Mouse (Mus musculus): ENCODE measurements around the gene Nanos1. TPM values are rescaled to one million over a fixed set of nuclear protein-coding genes. Genes with fewer than 3 reads are reported as not detected.
A peak's percentile ranks its signal among the peaks of the same experiment; 100 is the strongest.

Nanos1 gene
- polyA plus RNA-seq (2014; fragmentation: Nextera tagmentation; extraction: Ambion mirVana) = 1.6 and 1.7 TPM in 2 replicates

DNA sequence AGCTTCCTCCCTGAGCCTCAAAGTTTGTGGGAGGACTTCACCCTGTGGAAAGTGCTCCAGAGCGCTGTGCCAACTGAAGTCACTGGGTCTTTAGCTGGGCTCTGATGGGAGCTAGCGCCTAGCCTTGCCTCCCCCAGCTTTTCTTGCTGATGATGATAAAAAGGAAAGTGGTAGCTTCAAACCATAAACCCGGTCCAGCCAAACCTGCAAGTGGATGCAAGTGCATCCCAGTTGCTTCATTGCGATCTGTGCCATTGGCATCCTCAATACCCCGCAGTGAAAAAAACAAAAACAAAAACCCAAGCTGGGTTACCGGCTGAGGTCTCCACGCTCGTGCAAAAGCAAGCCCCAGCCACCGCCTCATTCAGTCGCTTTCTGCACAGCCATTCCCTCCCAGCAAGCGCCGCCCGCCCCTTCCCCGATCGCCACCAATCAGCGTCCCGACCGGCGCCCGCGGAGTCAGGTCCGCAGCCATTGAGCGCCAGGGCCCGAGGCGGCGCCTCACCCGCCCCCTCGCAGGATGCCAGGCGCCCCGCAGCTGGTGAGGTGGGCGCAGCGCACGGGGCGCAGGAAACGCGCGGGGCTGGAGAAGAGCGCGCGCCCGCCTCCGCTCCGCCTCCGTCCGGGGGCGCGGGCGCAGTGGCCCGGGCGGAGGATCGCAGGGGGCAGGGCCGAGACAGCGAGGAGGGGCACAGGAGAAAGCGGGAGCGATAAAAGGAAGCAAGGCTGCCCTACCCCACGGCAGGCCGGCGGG, at the start of gene Nanos1:
TSS of gene Nanos1 (plus strand) at position 550 of the 754 bp plus-strand sequence.
- H3K27me3 ChIP-seq (ENCODE audit: insufficient read depth, low read length) = no peaks in the 10 kb centered on the region
- ATAC-seq (ENCODE audit: insufficient read depth) = peak; percentile 94
- DNase-seq = peak; percentile 93
- H3K27ac ChIP-seq (ENCODE audit: low read depth) = 0 out of 2 replicates have a peak within 1 kb of the TSS, but pooled peaks have one; percentile 24
- H3K9me3 ChIP-seq (ENCODE audit: low read depth, low read length) = no peaks in the 10 kb centered on the region
- TF ChIP-seq CTCF (IDR thresholded peaks at IDR 0.05; ENCODE audit: low read depth) = no peak
- peak within 1 kb of the TSS; percentile 72 for H3K4me3 ChIP-seq (ENCODE audit: low read depth, low read length)
- WGBS = under 1% methylated on average over 56 of the region's 58 CpGs
- peak within 1 kb of the TSS; percentile 58 for H3K9ac ChIP-seq
- H3K36me3 ChIP-seq (ENCODE audit: insufficient read depth) = peaks cover 16% of the 10 kb centered on the region
- H3K4me2 ChIP-seq = peak within 1 kb of the TSS; percentile 100
- no peaks in the 10 kb centered on the region for H3K4me1 ChIP-seq (ENCODE audit: insufficient read depth)

DNA sequence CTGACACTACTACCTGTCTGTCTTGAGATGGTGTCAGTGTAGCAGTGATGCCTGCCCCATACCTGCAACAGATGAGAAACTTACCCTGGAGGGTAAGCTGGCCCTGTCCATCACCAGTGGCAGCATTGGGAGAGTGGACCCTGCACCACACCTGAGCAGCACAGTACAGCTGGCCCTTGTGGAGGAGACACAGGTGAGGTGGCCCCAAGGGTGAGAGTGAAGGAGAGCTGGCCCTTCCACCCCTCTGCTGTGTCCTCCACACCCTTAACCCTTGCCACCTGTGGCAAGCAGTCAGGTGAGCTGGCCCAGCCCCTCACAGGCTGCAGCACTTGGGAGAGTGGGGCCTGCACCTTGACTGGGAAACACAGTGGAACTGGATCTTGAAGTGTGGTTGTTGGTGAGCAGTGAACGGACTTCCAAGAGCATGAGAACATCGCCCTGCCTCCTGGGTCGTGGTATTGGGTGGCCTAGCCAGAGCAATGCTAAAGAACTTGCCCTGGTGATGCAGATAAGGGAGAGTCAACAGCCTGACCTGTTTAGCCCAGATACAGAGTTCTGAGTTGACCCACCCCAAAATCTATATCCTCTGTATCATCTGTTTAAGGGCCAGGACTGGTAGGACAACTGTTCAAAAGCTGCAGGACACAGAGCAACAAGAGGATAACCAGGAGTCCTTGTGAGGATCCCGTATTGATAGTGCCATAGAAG, 46.4 kb upstream of the Nanos1 start:
- DNase-seq (no peak), ATAC-seq (ENCODE audit: insufficient read depth) (no peak)
- Histone ChIP-seq H3K9me3 (ENCODE audit: low read depth, low read length) (no peaks in the 10 kb centered on the region), H3K27ac (ENCODE audit: low read depth) (no peak overlapping the region), H3K4me1 (ENCODE audit: insufficient read depth) (no peaks in the 10 kb centered on the region), H3K9ac (no peak overlapping the region), H3K4me2 (no peak overlapping the region), H3K4me3 (ENCODE audit: low read depth, low read length) (no peak overlapping the region), H3K27me3 (ENCODE audit: insufficient read depth, low read length) (no peaks in the 10 kb centered on the region), H3K36me3 (ENCODE audit: insufficient read depth) (no peaks in the 10 kb centered on the region)
- TF ChIP-seq CTCF (IDR thresholded peaks at IDR 0.05; ENCODE audit: low read depth) = no peak
- WGBS = 70% methylated on average over 4 of the region's 4 CpGs

GRCm38 (mm10) chr19:60710196-60710595, 45.6 kb upstream of the Nanos1 start:
- Histone ChIP-seq H3K27ac (ENCODE audit: low read depth) (no peak overlapping the region), H3K4me2 (no peak overlapping the region), H3K9me3 (ENCODE audit: low read depth, low read length) (no peaks in the 10 kb centered on the region), H3K27me3 (ENCODE audit: insufficient read depth, low read length) (no peaks in the 10 kb centered on the region), H3K4me1 (ENCODE audit: insufficient read depth) (no peaks in the 10 kb centered on the region), H3K9ac (no peak overlapping the region), H3K4me3 (ENCODE audit: low read depth, low read length) (no peak overlapping the region), H3K36me3 (ENCODE audit: insufficient read depth) (no peaks in the 10 kb centered on the region)
- no peak for DNase-seq
- 29% methylated on average over 3 of the region's 3 CpGs for WGBS
- no peak for TF ChIP-seq CTCF (IDR thresholded peaks at IDR 0.05; ENCODE audit: low read depth)
- ATAC-seq (ENCODE audit: insufficient read depth) = no peak

DNA sequence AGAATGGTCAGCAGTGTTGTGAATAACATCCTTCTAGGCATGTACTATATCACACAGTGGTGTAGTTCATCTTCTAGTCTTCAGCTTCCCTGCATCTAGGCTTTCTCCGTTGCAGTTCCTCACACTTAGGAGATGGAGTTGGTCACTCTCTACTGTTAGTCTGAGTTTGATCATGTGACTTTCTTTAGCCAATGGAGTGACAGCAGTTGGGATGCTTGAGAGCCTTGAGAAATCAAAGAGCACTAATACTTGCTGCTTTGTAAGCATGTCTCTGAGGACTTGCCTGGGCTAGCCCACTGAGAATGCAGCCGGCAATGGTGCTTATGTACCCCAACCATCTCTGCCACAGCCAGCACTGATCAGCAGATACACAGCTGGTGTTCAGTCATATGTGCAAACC, 43.2 kb upstream of the Nanos1 start:
- Histone ChIP-seq H3K27me3 (ENCODE audit: insufficient read depth, low read length) (no peaks in the 10 kb centered on the region), H3K27ac (ENCODE audit: low read depth) (no peak overlapping the region), H3K9me3 (ENCODE audit: low read depth, low read length) (no peaks in the 10 kb centered on the region), H3K9ac (no peak overlapping the region), H3K4me1 (ENCODE audit: insufficient read depth) (no peaks in the 10 kb centered on the region), H3K4me3 (ENCODE audit: low read depth, low read length) (no peak overlapping the region), H3K36me3 (ENCODE audit: insufficient read depth) (no peaks in the 10 kb centered on the region), H3K4me2 (no peak overlapping the region)
- no peak for DNase-seq
- no peak for ATAC-seq (ENCODE audit: insufficient read depth)
- WGBS = 85% methylated on average over 2 of the region's 2 CpGs
- TF ChIP-seq CTCF (IDR thresholded peaks at IDR 0.05; ENCODE audit: low read depth) = no peak

- Histone ChIP-seq H3K9me3 (ENCODE audit: low read depth, low read length) (no peaks in the 10 kb centered on the region), H3K9ac (no peak overlapping the region), H3K4me3 (ENCODE audit: low read depth, low read length) (no peak overlapping the region), H3K27me3 (ENCODE audit: insufficient read depth, low read length) (no peaks in the 10 kb centered on the region), H3K27ac (ENCODE audit: low read depth) (no peak overlapping the region), H3K4me1 (ENCODE audit: insufficient read depth) (no peaks in the 10 kb centered on the region), H3K4me2 (no peak overlapping the region), H3K36me3 (ENCODE audit: insufficient read depth) (no peaks in the 10 kb centered on the region)
- no peak for TF ChIP-seq CTCF (IDR thresholded peaks at IDR 0.05; ENCODE audit: low read depth)
- WGBS = 92% methylated on average over 2 of the region's 2 CpGs
- ATAC-seq (ENCODE audit: insufficient read depth) (no peak), DNase-seq (no peak)
These were observed 39.4 kb upstream of the Nanos1 start for GRCm38 (mm10) chr19:60716381-60716780.

DNA sequence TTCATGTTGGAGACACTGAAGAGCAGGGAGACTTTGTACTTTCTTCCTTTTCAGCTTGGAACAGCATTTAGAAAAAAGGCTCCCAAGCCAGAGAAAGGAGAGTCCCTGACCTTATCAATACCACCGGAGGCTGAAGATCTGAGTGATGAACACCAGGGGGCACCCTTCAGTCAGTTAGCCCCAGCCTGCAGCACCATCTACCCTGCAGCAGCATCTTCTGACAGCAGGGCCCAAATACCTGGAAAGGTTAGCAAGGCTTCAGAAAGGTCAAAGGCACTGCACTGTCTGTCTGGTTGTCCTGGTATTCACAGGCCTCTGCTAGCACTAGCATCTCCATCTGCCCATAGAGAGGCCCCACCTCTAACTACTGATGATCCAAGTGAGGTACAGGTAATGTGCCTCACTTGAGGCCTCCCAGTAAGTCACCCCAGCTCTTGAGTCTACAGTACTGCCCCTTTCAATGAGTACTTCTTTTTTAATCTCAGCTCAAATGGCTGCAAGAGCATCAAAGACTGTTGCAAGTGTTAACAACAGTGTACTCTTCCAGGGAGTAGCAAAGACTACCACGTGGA, 25.4 kb upstream of the Nanos1 start:
- DNase-seq = peak; percentile 57
- Histone ChIP-seq H3K27ac (ENCODE audit: low read depth) (no peak overlapping the region), H3K9me3 (ENCODE audit: low read depth, low read length) (no peaks in the 10 kb centered on the region), H3K27me3 (ENCODE audit: insufficient read depth, low read length) (no peaks in the 10 kb centered on the region), H3K4me3 (ENCODE audit: low read depth, low read length) (no peak overlapping the region), H3K4me2 (no peak overlapping the region), H3K4me1 (ENCODE audit: insufficient read depth) (no peaks in the 10 kb centered on the region), H3K9ac (no peak overlapping the region), H3K36me3 (ENCODE audit: insufficient read depth) (no peaks in the 10 kb centered on the region)
- peak; percentile 64 for TF ChIP-seq CTCF (IDR thresholded peaks at IDR 0.05; ENCODE audit: low read depth)
- ATAC-seq (ENCODE audit: insufficient read depth) = no peak
- 42% methylated on average over 2 of the region's 2 CpGs for WGBS

- Histone ChIP-seq H3K4me3 (ENCODE audit: low read depth, low read length) (no peak overlapping the region), H3K4me2 (no peak overlapping the region), H3K9me3 (ENCODE audit: low read depth, low read length) (no peaks in the 10 kb centered on the region), H3K4me1 (ENCODE audit: insufficient read depth) (no peaks in the 10 kb centered on the region), H3K27me3 (ENCODE audit: insufficient read depth, low read length) (no peaks in the 10 kb centered on the region), H3K36me3 (ENCODE audit: insufficient read depth) (no peaks in the 10 kb centered on the region), H3K9ac (no peak overlapping the region), H3K27ac (ENCODE audit: low read depth) (no peak overlapping the region)
- ATAC-seq (ENCODE audit: insufficient read depth) (no peak), DNase-seq (no peak)
- TF ChIP-seq CTCF (IDR thresholded peaks at IDR 0.05; ENCODE audit: low read depth) = no peak
- 67% methylated on average over 1 of the region's 1 CpGs for WGBS
These were observed 24.5 kb upstream of the Nanos1 start for GRCm38 (mm10) chr19:60731299-60731698.
